32 mouse cellular contexts compared by ENCODE assay signal in the genomic region with DNA sequence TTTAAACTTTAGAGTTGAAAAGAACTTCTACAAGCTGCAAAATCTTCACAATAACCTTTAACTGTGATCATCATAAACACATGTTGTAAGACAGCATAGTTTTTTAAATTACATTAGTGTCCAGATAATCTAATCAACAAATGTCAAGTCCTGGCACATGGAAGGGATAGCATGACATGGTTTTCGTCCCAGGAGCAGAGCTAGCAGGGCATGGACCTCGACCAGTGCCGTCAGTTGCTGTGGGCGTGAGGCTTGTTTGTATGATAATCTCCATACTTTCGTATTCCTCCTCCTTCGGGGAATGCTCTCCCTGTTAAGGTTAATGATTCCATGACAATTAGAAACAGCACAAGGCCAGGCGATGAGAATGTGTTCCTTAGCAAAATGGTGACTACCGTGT.
"Had no signal": no experiment of that assay in that cellular context is flagged by ENCODE, and none has a peak within 500 bp of the region (broad histone marks: within the 10 kb centered on the region; RNA-seq: fewer than 3 reads in every experiment).

No protein-coding gene starts in this region.

- H3K36me3 ChIP-seq: heart, embryonic 12.5 days; heart, embryonic 13.5 days; heart, embryonic 15.5 days; hindbrain, embryonic 10.5 days; hindbrain, embryonic 12.5 days; hindbrain, embryonic 13.5 days; hindbrain, embryonic 15.5 days; kidney, embryonic 15.5 days had no signal

- H3K4me2 ChIP-seq: heart, embryonic 11.5 days; heart, embryonic 12.5 days; heart, embryonic 13.5 days; heart, embryonic 15.5 days; hindbrain, embryonic 12.5 days; hindbrain, embryonic 13.5 days; hindbrain, embryonic 14.5 days; hindbrain, embryonic 15.5 days; kidney, embryonic 15.5 days had no signal

- H3K4me3 ChIP-seq: heart, embryonic 12.5 days; heart, embryonic 13.5 days; heart, embryonic 15.5 days; hindbrain, embryonic 10.5 days; hindbrain, embryonic 12.5 days; hindbrain, embryonic 13.5 days; hindbrain, embryonic 15.5 days; kidney, embryonic 15.5 days; layer of hippocampus, adult 2 months; left cerebral cortex, adult 2 months had no signal

- H3K4me1 ChIP-seq: heart, embryonic 12.5 days; heart, embryonic 13.5 days; heart, embryonic 15.5 days; hindbrain, embryonic 10.5 days; hindbrain, embryonic 12.5 days; hindbrain, embryonic 13.5 days; hindbrain, embryonic 15.5 days; kidney, embryonic 15.5 days had no signal

- H3K9me3 ChIP-seq: heart, embryonic 12.5 days; heart, embryonic 13.5 days; heart, embryonic 15.5 days; hindbrain, embryonic 10.5 days; hindbrain, embryonic 12.5 days; hindbrain, embryonic 13.5 days; hindbrain, embryonic 15.5 days; kidney, embryonic 15.5 days had no signal

- H3K27me3 ChIP-seq: heart, embryonic 12.5 days; heart, embryonic 13.5 days; heart, embryonic 15.5 days; hindbrain, embryonic 12.5 days; hindbrain, embryonic 13.5 days; hindbrain, embryonic 15.5 days; kidney, embryonic 15.5 days had no signal

- DNase-seq: heart, postnatal 10 days; heart, postnatal 14 days; heart, postnatal 36 days; heart, postnatal 4 days; kidney, adult 11 months; kidney, adult 18-20 months; kidney, adult 2 months; kidney, adult 8-10 months; kidney, adult 9 months; kidney, postnatal 10 days; kidney, postnatal 14 days; kidney, postnatal 25 days; kidney, postnatal 36 days; kidney, postnatal 4 days; layer of hippocampus, adult 9-11 months; layer of hippocampus, postnatal 36 days had no signal

- ATAC-seq: hindbrain, embryonic 16.5 days; hindbrain, postnatal 0 days; inflammation-experienced regulatory T-cells, adult 6 months had no signal

- H3K27ac ChIP-seq: heart, embryonic 13.5 days; heart, embryonic 15.5 days; hindbrain, embryonic 10.5 days; hindbrain, embryonic 12.5 days; hindbrain, embryonic 13.5 days; hindbrain, embryonic 14.5 days; hindbrain, embryonic 15.5 days; hindbrain, postnatal 0 days; kidney, embryonic 15.5 days; kidney, postnatal 0 days; layer of hippocampus, adult 2 months; left cerebral cortex, adult 2 months had no signal

- H3K9ac ChIP-seq: heart, embryonic 12.5 days; heart, embryonic 13.5 days; heart, embryonic 15.5 days; hindbrain, embryonic 12.5 days; hindbrain, embryonic 13.5 days; hindbrain, embryonic 14.5 days; hindbrain, embryonic 15.5 days; kidney, embryonic 15.5 days had no signal
